Mouse (Mus musculus): Measurements from ENCODE around the gene Sync.

GRCm38 (mm10) chr4:129357613-129358163 lies 70.3 kb downstream of the Sync start:
- no peak for TF ChIP-seq GATA1 (IDR thresholded peaks at IDR 0.05; ENCODE audit: borderline replicate concordance, low read length)
- no peak for TF ChIP-seq FLI1 (IDR thresholded peaks at IDR 0.05; ENCODE audit: low read length)
